Mouse (Mus musculus) heart, adult 2 months (tissue): ENCODE measurements around the gene Pitpnm3. TPM values are rescaled to one million over a fixed set of nuclear protein-coding genes. Genes with fewer than 3 reads are reported as not detected.

ENCODE experiments used
- DNase-seq, 2 experiments: peaks; one replicate each; pipeline ENCODE4 v3.0.0; 2021
- H3K27ac ChIP-seq: fragments of 200-600 bp; 2 replicates; pipeline ENCODE4 v1.8.1; 2022
- H3K27me3 ChIP-seq: fragments of 200-500 bp; 2 replicates; pipeline ENCODE4 v1.6.1; 2012; ENCODE audit warnings: mild to moderate bottlenecking, low read length, inconsistent platforms, mixed read lengths; ENCODE audit not compliant: control insufficient read depth, insufficient read depth
- H3K36me3 ChIP-seq: fragments of 200-500 bp; 2 replicates; pipeline ENCODE4 v1.6.1; 2012; ENCODE audit warnings: low read length, inconsistent platforms; ENCODE audit not compliant: control insufficient read depth, insufficient read depth
- H3K4me1 ChIP-seq: fragments of 200-500 bp; 2 replicates; pipeline ENCODE4 v1.6.1; 2011; ENCODE audit warnings: low read length; ENCODE audit not compliant: control insufficient read depth, insufficient read depth
- H3K4me3 ChIP-seq: fragments of 200-600 bp; 2 replicates; pipeline ENCODE4 v1.8.1; 2022
- H3K79me2 ChIP-seq: fragments of 200-500 bp; replicated peaks from 2 replicates; pipeline ENCODE4 v1.6.1; 2012; ENCODE audit warnings: mild to moderate bottlenecking, inconsistent platforms, low read length, moderate library complexity, mixed read lengths; ENCODE audit not compliant: control insufficient read depth, insufficient read depth
- H3K9ac ChIP-seq: fragments of 200-500 bp; 2 replicates; pipeline ENCODE4 v1.6.1; 2012; ENCODE audit warnings: low read depth, mild to moderate bottlenecking, control low read depth, inconsistent platforms, low read length, mixed read lengths
- CTCF ChIP-seq: fragments of 200-600 bp; IDR thresholded peaks from 2 replicates; pipeline ENCODE4 v1.8.1; 2022; ENCODE audit warnings: antibody characterized with exemption, mild to moderate bottlenecking, moderate library complexity
- EP300 ChIP-seq: fragments of 200-500 bp; IDR thresholded peaks from 2 replicates; pipeline ENCODE4 v1.6.1; 2011; ENCODE audit warnings: low read depth, low read length, control low read depth; ENCODE audit not compliant: insufficient read depth
- POLR2A ChIP-seq: fragments of 200-500 bp; IDR thresholded peaks from 2 replicates; pipeline ENCODE4 v1.6.1; 2011; ENCODE audit warnings: mild to moderate bottlenecking, low read depth, low read length, control low read depth; ENCODE audit not compliant: insufficient read depth
- WGBS: fragments of 180-500 bp; shearing (Covaris S2); methylation state at CpG from one replicate; pipeline ENCODE4 v1.1.7; 2018; 5-methylcytosine and 5-hydroxymethylcytosine counted together
- intact Hi-C: fragments of 180-260 bp; cut with DNase I; formaldehyde crosslinking; loops from one replicate; pipeline ENCODE4 v1.15.1; 2025
- polyA plus RNA-seq: library from polyadenylated mRNA; depleted of rRNA; stranded (reverse); fragments of >200 nt; gene quantifications from 2 replicates; pipeline ENCODE4 v1.2.3, GENCODE M21; 2012
- total RNA-seq, 2 experiments: library from RNA; stranded (reverse); gene quantifications; 2 replicates each; pipeline ENCODE4 v1.2.3; 2021

Gene Pitpnm3
- total and polyA plus RNA-seq, 3 experiments, result 1.2 to 5.1 (median 2.0) TPM

- Histone ChIP-seq H3K36me3 (no peaks in the 10 kb centered on the region), H3K79me2 (no peaks in the 10 kb centered on the region), H3K4me1 (no peaks in the 10 kb centered on the region), H3K9ac (no peak overlapping the region), H3K4me3 (no peak overlapping the region), H3K27me3 (no peaks in the 10 kb centered on the region), H3K27ac (no peak overlapping the region)
- peak in 1 of 2 experiments; percentile 33 for DNase-seq
- WGBS, result 13% methylated on average over 2 of the region's 2 CpGs
- TF ChIP-seq POLR2A (no peak), CTCF (peak; percentile 81)
- intact Hi-C loops, result loop anchor here (1.0 kb wide), 1 partner anchor 93 kb away; no protein-coding TSS in a partner anchor
Measured at GRCm38 (mm10) chr11:72145182-72145876, 9.8 kb upstream of the Pitpnm3 start.

DNA sequence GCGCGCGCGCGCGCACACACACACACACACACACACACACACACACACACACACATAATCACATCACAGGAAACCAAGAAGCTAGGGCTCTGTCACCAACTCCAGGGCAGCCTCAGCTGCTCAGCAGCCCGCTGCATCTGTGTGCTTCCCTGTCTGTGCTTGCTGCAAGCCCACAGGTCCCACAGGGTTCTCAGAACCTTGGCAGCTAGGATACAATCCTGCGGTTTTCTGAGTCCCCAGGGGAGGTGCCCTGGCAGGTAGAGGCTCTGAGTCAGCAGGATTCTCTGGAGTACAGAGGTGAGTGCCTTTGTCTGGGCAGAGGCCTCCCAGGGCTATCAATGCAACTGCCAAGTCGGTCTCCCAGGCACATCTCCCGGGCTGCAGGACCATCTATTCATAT is 7.3 kb upstream of the Pitpnm3 start:
- Histone ChIP-seq H3K4me1 (no peaks in the 10 kb centered on the region), H3K4me3 (no peak overlapping the region), H3K27me3 (no peaks in the 10 kb centered on the region), H3K36me3 (no peaks in the 10 kb centered on the region), H3K79me2 (no peaks in the 10 kb centered on the region), H3K27ac (no peak overlapping the region), H3K9ac (no peak overlapping the region)
- DNase-seq, result no peak
- intact Hi-C loops, result no loop called here
- no peak for TF ChIP-seq EP300
- TF ChIP-seq CTCF, result no peak
- TF ChIP-seq POLR2A, result no peak
- 67% methylated on average over 10 of the region's 10 CpGs for WGBS

DNA sequence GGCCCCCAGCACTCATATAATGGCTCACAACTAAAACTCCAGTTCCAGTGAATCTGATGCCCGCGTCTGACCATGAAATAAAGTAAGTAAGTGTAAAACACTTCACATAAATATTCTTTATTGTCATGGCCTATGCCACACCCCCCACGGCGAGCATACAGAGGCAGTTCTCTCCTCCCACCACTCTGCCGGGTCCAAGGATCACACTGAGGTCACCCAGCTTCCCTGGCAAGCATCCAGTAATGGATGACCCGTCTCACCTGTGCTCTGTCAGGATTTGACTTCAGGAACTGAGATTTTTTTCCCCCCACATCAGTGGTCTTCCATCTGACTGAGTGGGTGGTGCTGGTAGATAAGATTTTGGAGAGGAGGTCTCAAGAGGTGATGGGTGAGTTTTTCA is 4.6 kb upstream of the Pitpnm3 start:
- WGBS, result 52% methylated on average over 6 of the region's 6 CpGs
- no peak for DNase-seq
- TF ChIP-seq POLR2A, result no peak
- TF ChIP-seq CTCF, result no peak
- TF ChIP-seq EP300, result no peak
- intact Hi-C loops, result no loop called here
- no peaks in the 10 kb centered on the region for H3K36me3 ChIP-seq
- H3K79me2 ChIP-seq, result no peaks in the 10 kb centered on the region
- no peak overlapping the region for H3K9ac ChIP-seq
- H3K4me1 ChIP-seq, result no peaks in the 10 kb centered on the region
- H3K27ac ChIP-seq, result no peak overlapping the region
- no peaks in the 10 kb centered on the region for H3K27me3 ChIP-seq
- no peak overlapping the region for H3K4me3 ChIP-seq

GRCm38 (mm10) chr11:72136231-72136982 is 829 bp upstream of the Pitpnm3 start:
- no peak for DNase-seq
- Histone ChIP-seq H3K9ac (peak overlapping the region; percentile 86; the same call in 1 of the 2 replicates), H3K4me1 (peaks cover 12% of the 10 kb centered on the region), H3K27me3 (no peaks in the 10 kb centered on the region), H3K27ac (no peak overlapping the region; the same call in 1 of the 2 replicates), H3K36me3 (no peaks in the 10 kb centered on the region), H3K4me3 (no peak overlapping the region; the same call in 1 of the 2 replicates), H3K79me2 (no peaks in the 10 kb centered on the region)
- 73% methylated on average over 11 of the region's 11 CpGs for WGBS
- intact Hi-C loops, result no loop called here
- no peak for TF ChIP-seq POLR2A
- no peak for TF ChIP-seq EP300

DNA sequence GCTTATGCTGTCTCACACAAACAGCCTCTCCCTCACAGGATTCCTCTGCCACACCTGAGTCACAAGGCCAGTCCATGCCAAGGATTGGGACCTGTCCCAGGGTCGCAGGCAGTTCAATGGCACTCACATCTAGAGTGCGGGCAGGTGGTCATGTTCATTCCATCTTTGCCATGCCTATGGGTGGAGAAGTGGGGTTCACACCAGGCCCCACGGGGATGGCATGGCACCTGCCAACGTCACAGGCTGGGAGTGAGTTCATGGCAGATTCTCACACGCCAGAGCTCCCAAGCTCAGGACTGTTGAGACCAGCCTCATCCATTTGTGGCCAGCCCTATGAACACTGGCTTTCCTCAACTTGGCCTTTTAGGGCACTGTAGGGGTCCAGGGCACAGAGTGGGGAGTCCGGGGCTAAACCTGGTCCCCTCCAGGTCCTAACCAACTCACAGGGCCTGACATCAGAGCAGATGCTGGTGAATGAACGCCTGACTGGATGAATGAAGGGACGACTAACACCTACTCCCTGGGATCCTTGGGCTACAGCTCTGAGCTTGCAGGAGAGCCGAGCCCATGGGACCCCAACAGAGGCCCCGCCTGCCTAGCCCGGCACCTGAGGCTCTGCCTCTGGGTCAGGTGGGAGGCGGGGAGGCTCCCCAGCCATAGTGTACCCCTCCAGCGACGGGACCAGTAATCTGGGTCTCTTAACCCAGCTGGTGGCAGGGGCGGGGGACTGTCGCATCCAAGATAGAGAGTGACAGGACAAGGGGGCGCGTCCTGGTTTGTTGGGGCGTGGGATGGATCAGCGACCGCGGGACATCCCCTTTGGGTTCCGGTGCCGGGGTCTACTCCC is 819 bp downstream of the Pitpnm3 start:
- peak overlapping the region; percentile 54 for H3K4me3 ChIP-seq
- WGBS, result 35% methylated on average over 24 of the region's 24 CpGs
- no peaks in the 10 kb centered on the region for H3K27me3 ChIP-seq
- intact Hi-C loops, result no loop called here
- H3K27ac ChIP-seq, result no peak overlapping the region
- no peaks in the 10 kb centered on the region for H3K36me3 ChIP-seq
- peak overlapping the region; percentile 86 for H3K9ac ChIP-seq
- peaks cover 22% of the 10 kb centered on the region for H3K4me1 ChIP-seq
- H3K79me2 ChIP-seq, result no peaks in the 10 kb centered on the region
- DNase-seq, result peak in 1 of 2 experiments; percentile 27
- TF ChIP-seq EP300 (no peak), CTCF (no peak), POLR2A (no peak)
